Mouse (Mus musculus) liver, adult 2 months (tissue): ENCODE data around the gene Cog6.

Experiments used
- CTCF ChIP-seq: fragments of 200-500 bp; IDR thresholded peaks from 2 replicates; pipeline ENCODE4 v1.5.1; 2011; ENCODE audit warnings: low read depth, low read length, control low read depth
- POLR2A ChIP-seq: fragments of 200-500 bp; IDR thresholded peaks from 2 replicates; pipeline ENCODE4 v1.6.1; 2011; ENCODE audit warnings: low read length, control low read depth; ENCODE audit not compliant: insufficient read depth; ENCODE audit errors: extremely low read depth

GRCm38 (mm10) chr3:52990041-52990737 is 26.8 kb downstream of the Cog6 start:
- TF ChIP-seq POLR2A (no peak), CTCF (no peak)
